Mouse (Mus musculus): ENCODE measurements at regions not wholly inside any gene's neighbourhood (a gene's known extent, or its start where the extent isn't known, plus 50 kb on each side); places are given as distances from the start of the nearest gene placed in this dataset.

DNA sequence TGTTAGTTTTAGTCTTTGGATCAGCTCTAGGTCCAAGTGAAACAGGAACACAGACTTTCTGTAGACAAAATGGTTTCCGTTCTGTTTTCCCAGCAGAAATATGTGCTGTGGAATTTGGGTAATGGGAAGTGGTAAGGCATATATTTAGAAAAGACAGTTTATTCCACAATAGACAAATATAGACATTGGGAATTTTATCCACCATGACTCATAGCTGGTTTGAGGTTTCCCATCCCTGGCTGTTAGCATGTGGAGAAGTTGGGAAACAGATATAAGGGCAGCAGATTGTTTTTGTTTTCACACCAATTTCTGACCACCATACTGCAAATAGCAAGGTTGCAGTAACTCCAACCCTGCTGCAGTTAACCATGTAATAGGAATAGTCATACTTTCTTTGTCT lies 385.0 kb upstream of the Adam34 start:
- no peak for DNase-seq

DNA sequence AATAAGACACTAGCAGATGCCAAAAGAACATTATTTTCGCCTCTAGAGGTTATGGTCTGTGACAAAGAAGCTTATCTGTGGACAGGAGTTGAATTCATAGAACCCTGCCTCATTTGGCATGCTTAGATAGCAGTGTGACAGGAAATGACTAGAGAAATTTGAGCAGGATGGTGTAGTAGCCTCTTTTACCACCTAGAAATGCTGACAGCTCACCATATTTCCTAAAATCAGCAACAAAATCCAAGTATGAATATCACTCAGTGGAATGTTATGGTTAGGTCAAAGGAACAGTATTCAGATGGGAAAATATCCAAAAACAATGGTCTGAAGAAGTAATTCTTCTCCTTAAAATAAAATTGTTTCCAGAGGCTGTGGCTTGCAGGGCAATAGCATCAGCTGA lies 383.6 kb upstream of the Adam34 start:
- no peak for DNase-seq

GRCm38 (mm10) chr8:44082057-44082456 lies 372.2 kb upstream of the Adam34 start:
- no peak for DNase-seq

DNA sequence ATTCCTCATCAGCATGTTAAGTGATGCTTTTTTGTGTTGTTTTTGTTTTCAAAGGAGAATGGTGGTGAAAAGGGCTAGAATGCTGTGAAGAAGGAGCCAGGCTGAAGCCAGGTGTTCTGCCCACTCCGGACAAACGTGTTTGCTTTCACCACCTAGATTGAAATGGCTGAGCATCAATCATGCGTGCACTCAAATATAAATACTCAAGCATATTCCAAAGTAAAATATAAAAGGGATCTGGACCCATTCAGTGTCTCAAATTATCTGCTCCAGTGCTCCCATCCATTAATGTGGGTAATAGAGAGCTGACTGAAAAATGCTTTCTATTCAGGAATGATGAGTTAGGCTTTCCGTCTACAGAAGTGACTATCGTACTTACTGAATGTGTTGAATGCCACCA lies 349.0 kb upstream of the Adam34 start:
- DNase-seq = no peak

GRCm38 (mm10) chr8:44042572-44043355 lies 332.9 kb upstream of the Adam34 start:
- DNase-seq = no peak

DNA sequence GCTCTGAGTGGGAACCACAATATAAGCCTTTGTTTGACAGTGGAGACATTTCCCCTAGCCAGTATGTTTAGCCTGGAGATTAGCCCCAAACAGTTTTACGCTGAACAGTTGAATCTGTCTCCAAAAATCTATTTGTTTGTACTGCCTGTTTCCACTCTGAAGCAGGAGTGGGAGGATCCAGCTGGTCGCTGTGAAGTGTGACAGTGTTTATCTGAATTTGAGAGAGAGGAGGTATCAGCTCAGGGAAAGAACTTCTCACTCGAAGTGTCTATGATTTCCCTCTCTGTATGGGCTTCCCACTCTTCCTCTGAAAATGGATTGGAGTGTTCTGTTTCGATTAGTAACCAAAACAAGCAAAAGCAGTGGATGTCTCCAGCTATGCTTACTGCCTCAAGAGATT lies 324.4 kb upstream of the Adam34 start:
- peak; percentile 59 for DNase-seq

DNA sequence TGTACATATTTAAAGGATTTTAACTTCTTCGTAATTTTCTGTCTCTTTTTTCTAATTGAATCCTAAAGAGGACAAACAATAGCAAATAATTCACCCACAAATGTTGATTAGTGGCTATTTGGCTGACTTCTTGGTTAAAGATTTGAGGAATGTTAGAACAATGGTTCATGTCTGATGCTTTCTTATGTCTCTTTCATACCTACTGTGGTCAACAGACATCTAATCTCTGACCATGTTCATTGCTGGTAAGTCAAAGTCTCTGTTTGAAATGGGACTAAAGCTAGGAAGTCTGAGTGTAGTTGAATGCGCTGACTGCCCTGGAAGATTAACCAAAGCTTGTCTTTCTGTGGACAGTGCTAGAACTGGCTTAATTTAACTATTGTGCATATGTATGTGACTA lies 321.5 kb upstream of the Adam34 start:
- no peak for DNase-seq

GRCm38 (mm10) chr8:44030972-44031371 lies 321.1 kb upstream of the Adam34 start:
- no peak for DNase-seq

GRCm38 (mm10) chr8:44027738-44028137 lies 317.9 kb upstream of the Adam34 start:
- DNase-seq = no peak

DNA sequence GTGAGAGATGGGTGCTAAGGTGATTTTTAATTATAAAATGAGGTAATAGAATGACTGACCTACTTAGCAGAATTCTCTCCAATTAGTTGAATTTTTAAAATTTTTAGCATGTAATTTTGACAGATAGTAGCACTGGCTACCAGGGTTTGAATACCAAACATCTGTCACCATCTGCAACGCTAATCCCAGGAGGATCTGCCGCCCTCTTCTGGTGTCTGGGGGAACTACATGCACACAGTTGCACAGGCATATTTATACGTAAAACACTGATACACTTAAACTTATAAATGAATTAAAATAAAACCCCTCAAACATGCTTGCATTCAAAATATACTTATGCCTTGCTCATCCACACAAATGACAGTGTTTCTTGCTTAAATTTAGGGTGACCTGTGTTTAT lies 316.1 kb upstream of the Adam34 start:
- DNase-seq = no peak

GRCm38 (mm10) chr8:44024028-44024427 lies 314.2 kb upstream of the Adam34 start:
- no peak for DNase-seq
